Mouse (Mus musculus): ENCODE measurements around the gene Btnl10. TPM values are rescaled to one million over a fixed set of nuclear protein-coding genes. Genes with fewer than 3 reads are reported as not detected.

Btnl10 gene
- polyA plus RNA-seq, 1 experiment from 2014 or later: 0.05 TPM

DNA sequence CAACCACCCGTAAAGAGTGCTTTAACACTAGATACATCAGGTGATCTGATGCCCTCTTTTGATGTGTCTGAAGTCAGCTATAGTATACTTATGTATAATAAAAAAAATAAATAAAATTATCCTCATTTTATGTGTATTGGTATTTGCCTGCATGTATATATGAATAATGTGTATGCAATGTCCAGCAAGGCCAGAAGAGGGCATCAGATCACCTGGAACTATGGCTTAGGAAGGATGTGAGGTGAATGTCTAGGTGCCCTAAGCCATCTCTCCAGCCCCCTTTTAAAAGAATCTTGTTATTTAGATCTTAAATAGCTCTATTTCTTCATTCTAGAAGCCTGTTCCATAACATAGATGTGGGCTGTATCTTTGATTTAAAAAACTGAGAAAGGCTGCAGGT, 49.6 kb downstream of the Btnl10 start:
- H3K27me3 ChIP-seq (ENCODE audit: insufficient read depth, poor library complexity, severe bottlenecking): peaks cover 19% of the 10 kb centered on the region
- 97% methylated on average over 1 of the region's 1 CpGs for WGBS
- H3K36me3 ChIP-seq: peaks cover 49% of the 10 kb centered on the region
- H3K4me3 ChIP-seq: no peak overlapping the region
- H3K27ac ChIP-seq: no peak overlapping the region
- H3K9me3 ChIP-seq: no peaks in the 10 kb centered on the region
- H3K4me1 ChIP-seq (replicated peaks): peaks cover 27% of the 10 kb centered on the region
- no peak for DNase-seq (ENCODE audit: low spot score)

DNA sequence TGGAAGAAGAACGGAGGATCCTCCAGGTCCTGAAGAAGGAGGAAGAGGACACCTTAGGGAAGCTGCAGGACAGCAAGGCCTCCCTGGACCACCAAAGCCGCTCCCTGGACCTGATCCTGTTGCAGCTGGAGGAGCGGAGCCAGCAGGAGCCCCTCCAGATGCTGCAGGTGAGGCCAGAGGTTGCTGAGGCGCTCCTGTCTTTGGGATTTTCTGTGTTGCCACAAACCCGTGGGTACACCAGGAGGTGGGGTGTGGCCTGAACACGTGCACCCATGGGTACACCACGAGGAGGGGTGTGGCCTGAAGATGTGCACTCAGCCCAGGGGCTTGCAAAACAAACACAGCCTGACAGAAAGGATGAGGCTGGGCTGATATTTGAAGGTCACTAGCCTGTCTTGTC, 50.8 kb downstream of the Btnl10 start:
- 82% methylated on average over 7 of the region's 7 CpGs for WGBS
- Histone ChIP-seq H3K4me3 (no peak overlapping the region), H3K4me1 (replicated peaks) (peaks cover 22% of the 10 kb centered on the region), H3K27me3 (ENCODE audit: insufficient read depth, poor library complexity, severe bottlenecking) (peaks cover 7% of the 10 kb centered on the region; the same call in 1 of the 2 replicates), H3K9me3 (no peaks in the 10 kb centered on the region), H3K27ac (no peak overlapping the region), H3K36me3 (peaks cover 53% of the 10 kb centered on the region)
- DNase-seq (ENCODE audit: low spot score): no peak

DNA sequence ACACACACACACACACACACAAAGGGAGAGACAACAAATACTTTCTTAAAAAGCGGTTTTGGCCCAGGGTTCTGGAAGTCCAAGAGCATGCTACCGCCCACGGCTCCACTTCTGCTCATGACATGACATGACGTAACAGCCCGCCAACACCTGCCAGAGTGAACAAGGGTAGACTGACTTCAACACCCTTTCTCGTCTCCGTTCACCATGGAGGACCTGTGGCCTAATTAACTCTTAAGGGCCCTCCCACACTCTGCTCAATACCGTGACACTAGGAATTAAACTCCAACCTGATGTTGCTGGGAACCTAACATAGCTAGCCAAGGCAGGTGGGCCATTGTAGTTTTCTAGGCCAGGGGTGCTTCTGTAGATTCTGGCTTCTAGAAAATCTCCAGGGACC, 51.3 kb downstream of the Btnl10 start:
- WGBS: 89% methylated on average over 8 of the region's 8 CpGs
- Histone ChIP-seq H3K27ac (no peak overlapping the region), H3K27me3 (ENCODE audit: insufficient read depth, poor library complexity, severe bottlenecking) (0 out of 2 replicates have a peak, but pooled peaks cover 2% of the 10 kb centered on the region), H3K36me3 (peaks cover 57% of the 10 kb centered on the region), H3K4me1 (replicated peaks) (peaks cover 18% of the 10 kb centered on the region), H3K4me3 (no peak overlapping the region), H3K9me3 (no peaks in the 10 kb centered on the region)
- no peak for DNase-seq (ENCODE audit: low spot score)

DNA sequence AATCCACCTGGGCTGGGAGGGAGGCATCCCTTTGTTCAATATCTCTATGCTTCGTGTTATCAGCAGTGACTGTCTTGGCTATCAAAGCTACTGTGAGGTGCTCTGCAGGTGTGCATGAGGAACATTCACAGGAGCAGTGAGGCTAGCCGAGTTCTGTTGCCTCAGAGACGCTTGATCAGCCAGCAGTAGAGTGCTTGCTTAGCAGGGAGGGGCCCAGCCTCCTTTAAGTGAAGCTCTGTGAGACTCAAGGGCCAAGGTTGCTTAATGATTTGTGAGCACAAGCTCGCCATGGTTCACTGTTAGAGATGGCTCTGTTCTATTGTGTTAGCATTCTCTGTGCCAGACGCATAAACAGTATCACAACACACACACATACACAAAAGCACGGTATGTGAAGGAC, 52.0 kb downstream of the Btnl10 start:
- 77% methylated on average over 6 of the region's 6 CpGs for WGBS
- no peak for DNase-seq (ENCODE audit: low spot score)
- Histone ChIP-seq H3K4me1 (replicated peaks) (peaks cover 17% of the 10 kb centered on the region), H3K27me3 (ENCODE audit: insufficient read depth, poor library complexity, severe bottlenecking) (no peaks in the 10 kb centered on the region), H3K4me3 (no peak overlapping the region), H3K27ac (no peak overlapping the region), H3K36me3 (peaks cover 63% of the 10 kb centered on the region), H3K9me3 (no peaks in the 10 kb centered on the region)

DNA sequence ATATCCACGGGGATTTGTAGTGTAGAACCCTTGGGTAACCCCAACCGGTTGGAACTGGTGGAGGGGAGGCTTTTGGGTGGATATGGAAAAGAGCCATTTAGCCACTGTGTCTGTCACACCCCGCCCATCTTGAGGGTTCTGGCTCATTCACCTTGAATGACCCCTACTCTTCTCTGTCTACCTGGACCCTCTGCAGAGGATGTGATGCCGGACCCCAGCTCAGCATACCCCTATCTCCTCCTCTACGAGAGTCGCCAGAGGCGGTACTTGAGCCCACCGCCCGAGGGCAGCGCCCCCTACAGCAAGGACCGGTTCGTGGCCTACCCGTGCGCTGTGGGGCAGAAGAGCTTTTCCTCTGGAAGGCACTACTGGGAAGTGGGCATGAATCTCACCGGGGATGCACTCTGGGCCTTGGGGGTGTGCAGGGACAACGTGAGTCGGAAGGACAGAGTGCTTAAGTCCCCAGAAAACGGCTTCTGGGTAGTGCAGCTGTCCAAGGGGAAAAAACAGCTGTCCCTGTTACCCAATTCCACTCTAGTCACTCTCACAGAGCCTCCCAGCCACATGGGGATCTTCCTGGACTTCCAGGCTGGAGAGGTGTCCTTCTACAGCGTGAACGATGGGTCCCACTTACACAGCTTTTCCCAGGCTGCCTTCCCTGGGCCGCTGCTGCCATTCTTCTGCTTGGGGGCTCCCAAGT, 53.3 kb downstream of the Btnl10 start:
- H3K9me3 ChIP-seq: no peaks in the 10 kb centered on the region
- no peak overlapping the region for H3K27ac ChIP-seq
- no peaks in the 10 kb centered on the region for H3K27me3 ChIP-seq (ENCODE audit: insufficient read depth, poor library complexity, severe bottlenecking)
- DNase-seq (ENCODE audit: low spot score): no peak
- peaks cover 14% of the 10 kb centered on the region for H3K4me1 ChIP-seq (replicated peaks)
- WGBS: 87% methylated on average over 21 of the region's 21 CpGs
- H3K4me3 ChIP-seq: no peak overlapping the region
- peaks cover 74% of the 10 kb centered on the region for H3K36me3 ChIP-seq

DNA sequence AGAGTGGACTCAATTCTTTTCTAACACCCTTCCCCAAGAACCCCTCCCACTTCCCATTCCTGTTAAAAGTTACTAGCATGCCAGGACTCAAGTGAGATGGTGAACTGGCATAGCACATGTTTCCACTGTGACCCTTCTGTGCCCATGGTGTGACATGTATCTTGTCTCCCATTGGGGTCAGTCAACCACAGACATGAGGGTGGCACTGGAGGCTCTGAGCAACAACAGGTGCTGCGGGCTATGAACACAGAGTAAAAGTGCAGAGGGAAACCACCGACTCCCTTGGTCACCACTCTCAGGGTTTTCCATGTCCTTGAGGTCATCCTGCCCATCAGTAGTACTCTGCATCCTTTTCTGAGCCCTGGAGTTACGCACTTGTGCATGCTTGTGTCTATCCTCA, 54.1 kb downstream of the Btnl10 start:
- WGBS: 93% methylated on average over 3 of the region's 3 CpGs
- peaks cover 74% of the 10 kb centered on the region for H3K36me3 ChIP-seq

DNA sequence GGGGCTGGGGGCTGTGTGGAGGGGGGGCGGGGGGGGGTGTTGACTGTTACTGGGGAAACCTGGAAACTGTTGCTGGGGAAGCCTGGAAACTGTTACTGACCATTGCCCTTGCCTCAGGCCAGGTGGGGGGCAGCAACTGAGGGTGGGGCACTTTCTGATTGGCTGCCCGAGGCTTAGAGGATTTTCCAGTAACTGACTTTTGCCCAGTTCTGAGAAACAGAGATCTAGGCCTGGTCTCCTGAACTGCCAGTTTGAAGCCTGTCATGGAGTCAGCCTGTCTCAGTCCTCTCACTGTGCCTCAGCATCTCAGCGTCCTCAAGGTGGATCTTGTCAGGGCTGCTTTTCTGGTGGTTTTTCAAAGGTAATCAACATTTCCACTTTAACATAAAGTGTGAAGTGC, 56.7 kb downstream of the Btnl10 start:
- Histone ChIP-seq H3K36me3 (peaks cover 54% of the 10 kb centered on the region), H3K9me3 (no peaks in the 10 kb centered on the region), H3K27ac (no peak overlapping the region), H3K4me3 (no peak overlapping the region), H3K4me1 (replicated peaks) (peaks cover 39% of the 10 kb centered on the region), H3K27me3 (ENCODE audit: insufficient read depth, poor library complexity, severe bottlenecking) (no peaks in the 10 kb centered on the region)
- 91% methylated on average over 3 of the region's 3 CpGs for WGBS
- DNase-seq (ENCODE audit: low spot score): no peak

More for the DNA sequence above, 54.1 kb downstream of the Btnl10 start:
- no peak for DNase-seq (ENCODE audit: low spot score)
- H3K27ac ChIP-seq: no peak overlapping the region
- H3K4me3 ChIP-seq: no peak overlapping the region
- no peaks in the 10 kb centered on the region for H3K9me3 ChIP-seq
- no peaks in the 10 kb centered on the region for H3K27me3 ChIP-seq (ENCODE audit: insufficient read depth, poor library complexity, severe bottlenecking)
- H3K4me1 ChIP-seq (replicated peaks): peaks cover 23% of the 10 kb centered on the region

Other genes starting within 250 kb of the Btnl10 start
- not detected in 2 replicates for gene Olfr320, start 236.8 kb upstream of the Btnl10 start, polyA plus RNA-seq (2016; fragmentation: Nextera tagmentation; extraction: Ambion mirVana)
- gene Olfr319, start 218.7 kb upstream of the Btnl10 start, polyA plus RNA-seq (2016; fragmentation: Nextera tagmentation; extraction: Ambion mirVana): not detected in 2 replicates
- gene Olfr318, start 193.9 kb upstream of the Btnl10 start, polyA plus RNA-seq (2016; fragmentation: Nextera tagmentation; extraction: Ambion mirVana): not detected in 2 replicates
- gene Olfr317, start 178.7 kb upstream of the Btnl10 start, polyA plus RNA-seq (2016; fragmentation: Nextera tagmentation; extraction: Ambion mirVana): not detected in 2 replicates
- gene Olfr316, start 165.2 kb upstream of the Btnl10 start, polyA plus RNA-seq (2016; fragmentation: Nextera tagmentation; extraction: Ambion mirVana): not detected in 2 replicates
- gene Olfr315, start 144.7 kb upstream of the Btnl10 start, polyA plus RNA-seq (2016; fragmentation: Nextera tagmentation; extraction: Ambion mirVana): not detected in 2 replicates
- gene Olfr314, start 135.0 kb upstream of the Btnl10 start, polyA plus RNA-seq (2016; fragmentation: Nextera tagmentation; extraction: Ambion mirVana): not detected in 2 replicates
- 8.4 and 19.1 TPM in 2 replicates for gene Fam183b, start 115.9 kb upstream of the Btnl10 start, polyA plus RNA-seq (2016; fragmentation: Nextera tagmentation; extraction: Ambion mirVana)
- not detected in 2 replicates for gene Olfr313, start 102.9 kb upstream of the Btnl10 start, polyA plus RNA-seq (2016; fragmentation: Nextera tagmentation; extraction: Ambion mirVana)
- gene Olfr312, start 88.7 kb upstream of the Btnl10 start, polyA plus RNA-seq (2016; fragmentation: Nextera tagmentation; extraction: Ambion mirVana): not detected in 2 replicates
- gene Olfr311, start 78.7 kb upstream of the Btnl10 start, polyA plus RNA-seq (2016; fragmentation: Nextera tagmentation; extraction: Ambion mirVana): not detected in 2 replicates
- gene Gm12258, start 70.8 kb upstream of the Btnl10 start, polyA plus RNA-seq (2016; fragmentation: Nextera tagmentation; extraction: Ambion mirVana): 10.0 and 12.0 TPM in 2 replicates
- 11.3 and 12.4 TPM in 2 replicates for gene 2810021J22Rik, start 50.7 kb upstream of the Btnl10 start, polyA plus RNA-seq (2016; fragmentation: Nextera tagmentation; extraction: Ambion mirVana)
- 4.3 and 4.7 TPM in 2 replicates for gene Zfp39, start 13.7 kb upstream of the Btnl10 start, polyA plus RNA-seq (2016; fragmentation: Nextera tagmentation; extraction: Ambion mirVana)
- gene Rnf187, start 21.0 kb downstream of the Btnl10 start, polyA plus RNA-seq (2016; fragmentation: Nextera tagmentation; extraction: Ambion mirVana): 297 and 381 TPM in 2 replicates
- 39.0 and 115 TPM in 2 replicates for gene Hist3h2ba, start 31.0 kb downstream of the Btnl10 start, polyA plus RNA-seq (2016; fragmentation: Nextera tagmentation; extraction: Ambion mirVana)
- gene Hist3h2a, start 36.8 kb downstream of the Btnl10 start, polyA plus RNA-seq (2016; fragmentation: Nextera tagmentation; extraction: Ambion mirVana): 25.4 and 49.0 TPM in 2 replicates
- 0.41 and 0.85 TPM in 2 replicates for gene Trim17, start 36.8 kb downstream of the Btnl10 start, polyA plus RNA-seq (2016; fragmentation: Nextera tagmentation; extraction: Ambion mirVana)
- 18.8 and 20.2 TPM in 2 replicates for gene Trim11, start 60.2 kb downstream of the Btnl10 start, polyA plus RNA-seq (2016; fragmentation: Nextera tagmentation; extraction: Ambion mirVana)
- 0.15 TPM in 1 of 2 replicates, not detected in the other for gene Obscn, start 218.5 kb downstream of the Btnl10 start, polyA plus RNA-seq (2016; fragmentation: Nextera tagmentation; extraction: Ambion mirVana)
- 4.8 and 7.1 TPM in 2 replicates for gene Iba57, start 245.8 kb downstream of the Btnl10 start, polyA plus RNA-seq (2016; fragmentation: Nextera tagmentation; extraction: Ambion mirVana)